Mouse (Mus musculus): ENCODE data around the gene Synj1. TPM values are rescaled to one million over a fixed set of nuclear protein-coding genes. Genes with fewer than 3 reads are reported as not detected.

The Synj1 gene
- polyA plus RNA-seq, 1 experiment from 2014 or later, result 14.6 TPM

DNA sequence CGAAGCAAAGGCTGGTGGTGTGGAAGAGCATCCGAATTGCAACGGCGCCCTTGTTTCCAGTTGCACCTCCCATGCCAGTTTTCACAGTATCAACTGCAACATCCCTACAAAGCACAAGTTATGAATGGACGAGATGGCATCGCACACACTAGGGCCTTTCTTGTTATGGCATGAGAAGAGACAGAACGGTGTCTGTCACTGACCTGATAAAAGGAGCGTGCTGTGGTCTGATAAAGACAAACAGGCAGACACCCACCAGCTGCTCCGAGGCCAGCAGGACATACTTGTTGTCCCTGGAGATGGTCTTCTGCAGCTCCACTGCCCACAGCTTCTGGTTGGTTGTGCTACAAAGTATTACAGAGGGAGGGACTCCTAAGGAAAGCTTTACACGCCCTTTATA is 46.8 kb downstream of the Synj1 start:
- Histone ChIP-seq H3K27me3 (no peaks in the 10 kb centered on the region), H3K9me3 (no peaks in the 10 kb centered on the region), H3K36me3 (peaks cover 13% of the 10 kb centered on the region; the same call in 1 of the 2 replicates), H3K9ac (no peak overlapping the region), H3K4me3 (no peak overlapping the region), H3K4me1 (no peaks in the 10 kb centered on the region), H3K27ac (no peak overlapping the region), H3K4me2 (no peak overlapping the region)
- 89% methylated on average over 10 of the region's 10 CpGs for WGBS
- ATAC-seq (ENCODE audit: borderline replicate concordance, extremely low read depth, low FRiP score, low TSS enrichment), result no peak; the same call in 1 of the 2 replicates

DNA sequence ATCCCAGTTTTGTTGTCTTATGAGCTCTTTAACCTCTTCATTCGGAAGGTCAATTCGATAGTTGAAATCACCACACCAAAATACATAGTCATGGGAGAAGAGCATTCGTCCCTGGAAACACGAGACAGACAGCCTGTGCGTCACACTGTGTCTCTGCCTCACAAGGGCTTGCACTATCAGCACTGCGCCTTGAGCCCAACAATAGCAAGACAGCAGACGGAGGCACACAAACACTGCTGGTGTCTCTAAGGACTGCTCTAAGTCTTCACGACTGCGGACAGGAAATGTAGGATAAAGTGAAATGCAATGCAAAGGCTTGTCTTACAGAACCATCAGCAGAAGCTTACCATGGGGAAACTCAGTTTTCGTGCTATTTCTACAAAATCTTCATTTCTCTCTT is 47.2 kb downstream of the Synj1 start:
- no peak overlapping the region for H3K9ac ChIP-seq
- peaks cover 10% of the 10 kb centered on the region; the same call in 1 of the 2 replicates for H3K36me3 ChIP-seq
- no peak overlapping the region for H3K4me2 ChIP-seq
- H3K4me1 ChIP-seq, result no peaks in the 10 kb centered on the region
- no peaks in the 10 kb centered on the region for H3K27me3 ChIP-seq
- no peak overlapping the region for H3K4me3 ChIP-seq
- H3K9me3 ChIP-seq, result no peaks in the 10 kb centered on the region
- ATAC-seq (ENCODE audit: borderline replicate concordance, extremely low read depth, low FRiP score, low TSS enrichment), result no peak
- H3K27ac ChIP-seq, result no peak overlapping the region
- 86% methylated on average over 10 of the region's 10 CpGs for WGBS

- WGBS, result 88% methylated on average over 4 of the region's 4 CpGs
- no peak overlapping the region for H3K4me2 ChIP-seq
- ATAC-seq (ENCODE audit: borderline replicate concordance, extremely low read depth, low FRiP score, low TSS enrichment), result no peak
- no peak overlapping the region for H3K27ac ChIP-seq
- no peak overlapping the region for H3K4me3 ChIP-seq
- H3K36me3 ChIP-seq, result peaks cover 8% of the 10 kb centered on the region; the same call in 1 of the 2 replicates
- no peaks in the 10 kb centered on the region for H3K4me1 ChIP-seq
- H3K9me3 ChIP-seq, result no peaks in the 10 kb centered on the region
- H3K27me3 ChIP-seq, result no peaks in the 10 kb centered on the region
- H3K9ac ChIP-seq, result no peak overlapping the region
These were observed 47.9 kb downstream of the Synj1 start for GRCm38 (mm10) chr16:90963231-90963630.

GRCm38 (mm10) chr16:90958301-90959085 is 52.6 kb downstream of the Synj1 start:
- 76% methylated on average over 5 of the region's 5 CpGs for WGBS
- no peak for ATAC-seq (ENCODE audit: borderline replicate concordance, extremely low read depth, low FRiP score, low TSS enrichment)

DNA sequence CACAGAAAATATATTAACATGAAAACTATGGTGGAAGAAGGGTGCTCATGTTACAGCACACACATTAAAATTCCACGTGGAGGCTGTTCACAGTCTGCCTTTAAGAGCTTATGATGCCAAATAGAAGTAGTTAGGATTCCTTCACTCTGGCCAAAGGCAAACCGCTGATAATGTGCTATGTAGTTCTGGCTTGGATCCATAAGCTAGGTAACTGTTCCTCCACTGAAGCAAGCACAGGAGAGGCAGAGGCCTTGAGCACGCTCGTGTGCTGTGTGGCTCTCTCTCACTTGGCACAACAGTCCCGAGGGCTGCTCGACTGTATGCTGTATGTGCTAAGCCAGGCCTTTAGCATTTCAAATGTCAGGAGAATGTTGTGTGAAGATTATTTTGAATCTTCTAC is 55.6 kb downstream of the Synj1 start:
- no peak for ATAC-seq (ENCODE audit: borderline replicate concordance, extremely low read depth, low FRiP score, low TSS enrichment)
- Histone ChIP-seq H3K4me1 (peaks cover 6% of the 10 kb centered on the region; the same call in 1 of the 2 replicates), H3K4me2 (no peak overlapping the region), H3K36me3 (0 out of 2 replicates have a peak, but pooled peaks cover 6% of the 10 kb centered on the region), H3K4me3 (no peak overlapping the region), H3K9me3 (no peaks in the 10 kb centered on the region), H3K27me3 (no peaks in the 10 kb centered on the region), H3K9ac (no peak overlapping the region), H3K27ac (no peak overlapping the region)
- WGBS, result 75% methylated on average over 6 of the region's 6 CpGs

More at GRCm38 (mm10) chr16:90958301-90959085, 52.6 kb downstream of the Synj1 start:
- no peak overlapping the region for H3K27ac ChIP-seq
- H3K4me3 ChIP-seq, result no peak overlapping the region
- H3K9me3 ChIP-seq, result no peaks in the 10 kb centered on the region
- no peak overlapping the region for H3K9ac ChIP-seq
- no peaks in the 10 kb centered on the region for H3K27me3 ChIP-seq
- H3K4me2 ChIP-seq, result no peak overlapping the region
- peaks cover 7% of the 10 kb centered on the region; the same call in 1 of the 2 replicates for H3K36me3 ChIP-seq
- no peaks in the 10 kb centered on the region for H3K4me1 ChIP-seq

DNA sequence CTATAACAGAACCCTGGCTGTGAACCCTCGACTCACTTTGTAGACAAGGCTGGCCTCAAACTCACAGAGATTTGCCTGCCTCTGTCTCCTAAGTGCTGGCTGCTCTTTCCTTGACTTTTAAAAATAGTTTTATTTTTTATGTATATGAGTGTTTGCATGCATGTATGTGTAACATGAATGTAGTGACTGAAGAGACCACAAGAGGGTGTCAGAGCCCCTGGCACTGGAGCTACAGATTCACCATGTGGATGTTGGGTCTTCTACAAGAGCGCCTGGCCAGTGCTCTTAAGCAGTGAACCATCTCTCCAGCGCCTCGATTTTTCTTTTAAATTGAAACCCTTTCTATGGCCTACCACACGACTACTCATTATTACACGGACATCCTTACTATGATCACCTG is 57.3 kb downstream of the Synj1 start:
- WGBS, result 91% methylated on average over 6 of the region's 6 CpGs

DNA sequence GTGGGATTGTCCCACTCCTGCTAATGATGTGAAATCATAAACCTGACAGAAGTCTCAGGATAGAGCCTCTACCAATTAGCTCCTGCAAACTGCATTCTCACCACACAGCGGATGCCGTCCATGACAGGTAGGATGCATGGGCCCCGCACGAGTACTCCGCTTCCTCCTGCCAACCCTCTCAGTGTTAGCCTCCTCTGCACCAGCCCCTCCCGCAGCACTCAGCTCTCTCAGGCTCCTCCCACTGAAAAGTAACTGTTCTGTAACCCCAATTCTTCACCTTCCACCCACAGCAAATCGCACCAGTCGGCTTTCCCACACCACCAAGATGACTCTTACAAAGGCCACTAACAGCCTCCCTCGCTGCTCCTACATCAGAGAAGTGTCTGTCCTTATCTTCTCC is 58.0 kb downstream of the Synj1 start:
- ATAC-seq (ENCODE audit: borderline replicate concordance, extremely low read depth, low FRiP score, low TSS enrichment), result no peak
- H3K27me3 ChIP-seq, result no peaks in the 10 kb centered on the region
- H3K4me3 ChIP-seq, result no peak overlapping the region
- no peak overlapping the region for H3K9ac ChIP-seq
- WGBS, result 77% methylated on average over 9 of the region's 9 CpGs
- no peak overlapping the region for H3K27ac ChIP-seq
- no peaks in the 10 kb centered on the region for H3K36me3 ChIP-seq
- H3K4me1 ChIP-seq, result peaks cover 8% of the 10 kb centered on the region; the same call in 1 of the 2 replicates
- no peaks in the 10 kb centered on the region for H3K9me3 ChIP-seq
- no peak overlapping the region for H3K4me2 ChIP-seq

More for the DNA sequence above, 57.3 kb downstream of the Synj1 start:
- H3K9ac ChIP-seq, result no peak overlapping the region
- H3K4me3 ChIP-seq, result no peak overlapping the region
- no peaks in the 10 kb centered on the region for H3K9me3 ChIP-seq
- no peaks in the 10 kb centered on the region for H3K36me3 ChIP-seq
- H3K4me1 ChIP-seq, result peaks cover 8% of the 10 kb centered on the region; the same call in 1 of the 2 replicates
- H3K4me2 ChIP-seq, result no peak overlapping the region
- no peak overlapping the region for H3K27ac ChIP-seq
- ATAC-seq (ENCODE audit: borderline replicate concordance, extremely low read depth, low FRiP score, low TSS enrichment), result no peak
- H3K27me3 ChIP-seq, result no peaks in the 10 kb centered on the region

DNA sequence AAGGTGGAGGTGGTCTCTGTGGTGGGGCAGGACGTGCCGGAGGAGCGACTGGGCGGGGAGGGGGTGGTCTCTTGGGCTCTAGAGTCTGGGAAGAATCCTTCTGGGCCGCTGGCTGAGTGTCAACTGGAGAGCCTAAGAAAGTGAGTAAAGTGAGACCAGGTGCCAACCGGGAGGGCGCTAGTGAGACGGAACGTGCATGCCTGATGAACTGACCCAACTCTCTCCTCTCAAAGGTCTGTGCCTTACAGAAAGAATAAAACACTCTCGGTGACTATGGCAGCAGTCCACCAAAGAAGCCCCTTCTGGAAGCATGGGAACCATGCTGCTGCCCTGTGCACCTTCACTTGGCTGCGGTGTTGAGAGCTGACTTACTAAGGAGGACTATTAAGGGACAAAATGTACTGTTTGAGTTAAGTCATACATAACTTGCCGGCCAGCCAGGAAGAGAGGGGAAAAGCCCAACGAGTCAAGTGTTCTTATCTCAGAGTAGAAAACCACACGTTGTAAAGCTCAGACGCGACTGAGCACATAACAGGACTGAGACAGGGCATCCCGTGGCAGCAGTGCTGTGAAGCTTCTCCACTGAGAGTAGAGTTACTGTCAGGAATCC is 60.6 kb downstream of the Synj1 start:
- Histone ChIP-seq H3K9me3 (no peaks in the 10 kb centered on the region), H3K27ac (peak overlapping the region; percentile 29; the same call in 1 of the 2 replicates), H3K4me2 (no peak overlapping the region), H3K4me1 (peaks cover 8% of the 10 kb centered on the region; the same call in 1 of the 2 replicates), H3K4me3 (no peak overlapping the region), H3K27me3 (no peaks in the 10 kb centered on the region), H3K36me3 (0 out of 2 replicates have a peak, but pooled peaks cover 2% of the 10 kb centered on the region), H3K9ac (no peak overlapping the region)
- WGBS, result 39% methylated on average over 17 of the region's 17 CpGs
- ATAC-seq (ENCODE audit: borderline replicate concordance, extremely low read depth, low FRiP score, low TSS enrichment), result peak; percentile 35; the same call in 1 of the 2 replicates

- H3K27me3 ChIP-seq, result no peaks in the 10 kb centered on the region
- 85% methylated on average over 8 of the region's 8 CpGs for WGBS
- no peak overlapping the region for H3K4me2 ChIP-seq
- no peak for ATAC-seq (ENCODE audit: borderline replicate concordance, extremely low read depth, low FRiP score, low TSS enrichment)
- no peak overlapping the region for H3K9ac ChIP-seq
- H3K36me3 ChIP-seq, result peaks cover 7% of the 10 kb centered on the region; the same call in 1 of the 2 replicates
- H3K9me3 ChIP-seq, result no peaks in the 10 kb centered on the region
- no peak overlapping the region for H3K27ac ChIP-seq
- H3K4me1 ChIP-seq, result peaks cover 8% of the 10 kb centered on the region; the same call in 1 of the 2 replicates
- H3K4me3 ChIP-seq, result no peak overlapping the region
These were observed 64.1 kb downstream of the Synj1 start for GRCm38 (mm10) chr16:90946977-90947376.

DNA sequence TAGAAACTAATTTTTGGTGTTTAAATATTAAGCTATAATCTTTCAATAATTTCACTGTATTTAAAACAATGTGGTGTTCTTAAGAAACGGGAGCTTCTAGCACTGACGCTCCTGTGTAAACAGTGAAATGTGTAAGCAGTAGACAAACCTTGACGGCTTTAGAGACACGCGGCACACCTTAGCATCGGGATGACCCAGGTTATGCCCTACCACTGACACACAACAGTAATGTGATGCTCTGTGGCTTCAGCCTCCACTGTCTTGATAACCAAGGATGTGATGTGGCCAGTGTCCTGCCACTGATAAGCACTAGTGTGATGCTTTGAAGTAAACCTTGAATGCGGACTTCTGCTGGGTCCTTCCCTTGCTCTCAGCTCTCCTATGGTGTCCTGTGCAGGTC is 69.9 kb downstream of the Synj1 start:
- Histone ChIP-seq H3K9ac (no peak overlapping the region), H3K4me1 (no peaks in the 10 kb centered on the region), H3K4me2 (no peak overlapping the region), H3K27ac (no peak overlapping the region), H3K4me3 (no peak overlapping the region), H3K36me3 (peaks cover 17% of the 10 kb centered on the region; the same call in 1 of the 2 replicates), H3K27me3 (no peaks in the 10 kb centered on the region), H3K9me3 (no peaks in the 10 kb centered on the region)
- no peak for ATAC-seq (ENCODE audit: borderline replicate concordance, extremely low read depth, low FRiP score, low TSS enrichment)
- WGBS, result 86% methylated on average over 7 of the region's 7 CpGs

- peak; percentile 97 for ATAC-seq (ENCODE audit: borderline replicate concordance, extremely low read depth, low FRiP score, low TSS enrichment)
- H3K4me2 ChIP-seq, result peak within 1 kb of the TSS; percentile 95
- H3K9me3 ChIP-seq, result no peaks in the 10 kb centered on the region
- no peaks in the 10 kb centered on the region for H3K27me3 ChIP-seq
- H3K27ac ChIP-seq, result peak within 1 kb of the TSS; percentile 86
- peaks cover 12% of the 10 kb centered on the region; the same call in 1 of the 2 replicates for H3K36me3 ChIP-seq
- peak within 1 kb of the TSS; percentile 82 for H3K9ac ChIP-seq
- under 1% methylated on average over 56 of the region's 56 CpGs for WGBS
- no peaks in the 10 kb centered on the region for H3K4me1 ChIP-seq
- peak within 1 kb of the TSS; percentile 90 for H3K4me3 ChIP-seq
These were observed 76.3 kb downstream of the Synj1 start, which contains the start of gene Cfap298 for GRCm38 (mm10) chr16:90934687-90935328. TSS of gene Cfap298 (minus strand) at chr16:90935114.

All from lung, embryonic 15.5 days (tissue).